Comparison of ENCODE assay signal across 18 mouse cellular contexts in the genomic region with DNA sequence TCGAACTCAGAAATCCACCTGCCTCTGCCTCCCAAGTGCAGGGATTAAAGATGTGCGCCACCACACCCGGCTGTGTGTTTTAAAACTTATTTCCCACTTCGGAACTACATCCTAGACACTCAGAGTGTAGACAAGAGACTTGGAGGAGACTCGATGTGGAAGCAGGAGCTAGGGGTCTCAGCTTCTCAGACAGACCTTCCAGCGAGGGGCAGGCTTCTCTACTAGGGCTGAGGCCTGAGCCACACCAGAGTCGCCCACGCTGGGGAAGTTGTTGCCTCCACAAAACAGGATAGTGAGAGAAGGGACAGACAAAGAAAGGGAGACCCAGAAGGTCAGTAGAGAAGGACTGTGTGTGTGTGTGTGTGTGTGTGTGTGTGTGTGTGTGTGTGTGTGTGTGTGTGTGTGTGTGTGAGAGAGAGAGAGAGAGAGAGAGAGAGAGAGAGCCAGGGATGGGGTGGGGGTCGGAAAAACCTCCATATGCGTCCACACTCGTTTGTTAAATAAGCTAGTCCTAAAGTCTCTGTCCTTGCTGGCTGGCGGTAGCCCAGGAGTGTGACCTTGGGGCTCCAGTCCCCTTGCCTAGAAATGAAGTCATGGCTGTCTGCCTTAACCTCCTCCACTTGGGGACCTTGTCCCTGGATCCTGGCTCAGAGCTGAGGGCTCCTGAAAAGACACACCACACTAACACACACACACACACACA. TPM values are rescaled to one million over a fixed set of nuclear protein-coding genes. Genes with fewer than 3 reads are reported as not detected.
DNase-seq lines count a peak whose midpoint lies in the region; ATAC-seq lines count a peak whose summit lies in the region.
"Had no signal": no experiment of that assay in that cellular context is flagged by ENCODE, and none has a peak within 500 bp of the region (broad histone marks: within the 10 kb centered on the region; RNA-seq: fewer than 3 reads in every experiment).

No protein-coding gene starts in this region.

- H3K9me3 ChIP-seq in hindbrain, embryonic 10.5 days: no peaks in the 10 kb centered on the region
- no peaks in the 10 kb centered on the region for H3K9me3 ChIP-seq in hindbrain, embryonic 14.5 days (ENCODE audit: control insufficient read depth, low read length)
- H3K9me3 ChIP-seq in limb, embryonic 10.5 days (replicated peaks): no peaks in the 10 kb centered on the region
- H3K9me3 ChIP-seq: limb, embryonic 15.5 days had no signal

- peak; percentile 81 to 86 for DNase-seq in adrenal gland, adult (ENCODE audit: inconsistent age in 2 of 2, low spot score in 1 of 2)
- DNase-seq in adrenal gland, postnatal 4 days (ENCODE audit: low spot score in 2 of 2): no peak
- DNase-seq in hindbrain, embryonic 10.5 days (ENCODE audit: low spot score): no peak
- DNase-seq in hindbrain, embryonic 14.5 days (ENCODE audit: low spot score): no peak
- DNase-seq in ovary, postnatal 36 days (ENCODE audit: low spot score): peak; percentile 55
- no peak for DNase-seq in ovary, postnatal 14 days (ENCODE audit: low spot score)
- no peak for DNase-seq in limb, embryonic 10.5 days (ENCODE audit: low spot score)
- no peak for DNase-seq in thymus, postnatal 10 days (ENCODE audit: low spot score in 2 of 2)
- DNase-seq: cerebellum, adult 18-20 months; cerebellum, postnatal 36 days; kidney, adult 9 months; liver, postnatal 0 days; right cerebral cortex, postnatal 14 days had no signal

- H3K36me3 ChIP-seq in hindbrain, embryonic 10.5 days: no peaks in the 10 kb centered on the region
- H3K36me3 ChIP-seq in hindbrain, embryonic 14.5 days (replicated peaks; ENCODE audit: control insufficient read depth, insufficient read depth): no peaks in the 10 kb centered on the region
- no peaks in the 10 kb centered on the region for H3K36me3 ChIP-seq in limb, embryonic 10.5 days
- H3K36me3 ChIP-seq: limb, embryonic 15.5 days had no signal

- 64% methylated on average over 12 of the region's 12 CpGs for WGBS in hindbrain, embryonic 10.5 days
- 66% methylated on average over 11 of the region's 12 CpGs for WGBS in hindbrain, embryonic 14.5 days
- 64% methylated on average over 12 of the region's 12 CpGs for WGBS in limb, embryonic 10.5 days

- H3K4me1 ChIP-seq in hindbrain, embryonic 10.5 days (replicated peaks): peaks cover 78% of the 10 kb centered on the region
- H3K4me1 ChIP-seq in hindbrain, embryonic 14.5 days (replicated peaks; ENCODE audit: control insufficient read depth, insufficient read depth, low read length): 0 out of 2 replicates have a peak, but pooled peaks cover 7% of the 10 kb centered on the region
- peaks cover 66% of the 10 kb centered on the region for H3K4me1 ChIP-seq in limb, embryonic 10.5 days

- no peak overlapping the region for H3K4me3 ChIP-seq in hindbrain, embryonic 10.5 days
- no peak overlapping the region for H3K4me3 ChIP-seq in hindbrain, embryonic 14.5 days (replicated peaks; ENCODE audit: low read length)
- H3K4me3 ChIP-seq in limb, embryonic 10.5 days: no peak overlapping the region
- H3K4me3 ChIP-seq: limb, embryonic 15.5 days had no signal

- H3K9ac ChIP-seq in hindbrain, embryonic 14.5 days: no peak overlapping the region
- H3K9ac ChIP-seq: limb, embryonic 15.5 days; liver, postnatal 0 days had no signal

- H3K27ac ChIP-seq in hindbrain, embryonic 10.5 days: peak overlapping the region; percentile 46; the same call in 1 of the 2 replicates
- no peak overlapping the region for H3K27ac ChIP-seq in hindbrain, embryonic 14.5 days
- peak overlapping the region; percentile 50; the same call in 1 of the 2 replicates for H3K27ac ChIP-seq in limb, embryonic 10.5 days
- H3K27ac ChIP-seq: limb, embryonic 15.5 days; macrophage had no signal

- H3K27me3 ChIP-seq in hindbrain, embryonic 10.5 days (ENCODE audit: insufficient read depth, poor library complexity, severe bottlenecking): peaks cover 63% of the 10 kb centered on the region
- peaks cover 13% of the 10 kb centered on the region for H3K27me3 ChIP-seq in hindbrain, embryonic 14.5 days (ENCODE audit: control insufficient read depth, insufficient read depth, low read length)
- H3K27me3 ChIP-seq in limb, embryonic 10.5 days (ENCODE audit: low read depth, poor library complexity, severe bottlenecking): peaks cover 60% of the 10 kb centered on the region

- H3K4me2 ChIP-seq in hindbrain, embryonic 14.5 days (replicated peaks): no peak overlapping the region
- H3K4me2 ChIP-seq: limb, embryonic 15.5 days had no signal

- no peak for ATAC-seq in hindbrain, embryonic 14.5 days (ENCODE audit: low FRiP score)
- ATAC-seq: CD4-positive, CD25-positive, alpha-beta regulatory T cell, adult 4 months; forebrain, embryonic 14.5 days; liver, postnatal 0 days had no signal

RNA-seq across cellular contexts. Expression of gene Epha2, which starts 17.7 kb away (rescaled TPM):
- total RNA-seq in adrenal gland, postnatal 4 days (2021): 10 to 100 TPM; 19.0 to 21.5 TPM
- 3.3 and 4.4 TPM in 2 replicates for polyA plus RNA-seq in hindbrain, embryonic 10.5 days (2016; fragmentation: Nextera tagmentation; extraction: Ambion mirVana)
- polyA plus RNA-seq in hindbrain, embryonic 14.5 days (2014; fragmentation: Nextera tagmentation; extraction: Ambion mirVana): 0.64 and 0.95 TPM in 2 replicates
- polyA plus RNA-seq in limb, embryonic 10.5 days (2016; fragmentation: Nextera tagmentation; extraction: Ambion mirVana): 4.6 and 5.6 TPM in 2 replicates
- total RNA-seq: hematopoietic stem cell, adult 5-6 weeks had no signal

RNA-seq across cellular contexts. Expression of gene Arhgef19, which starts 44.0 kb away (rescaled TPM):
- 10 to 100 TPM; 37.5 to 39.2 TPM for total RNA-seq in adrenal gland, postnatal 4 days (2021)
- 1.7 and 4.3 TPM in 2 replicates for polyA plus RNA-seq in hindbrain, embryonic 10.5 days (2016; fragmentation: Nextera tagmentation; extraction: Ambion mirVana)
- polyA plus RNA-seq in hindbrain, embryonic 14.5 days (2014; fragmentation: Nextera tagmentation; extraction: Ambion mirVana): 0.78 and 1.1 TPM in 2 replicates
- polyA plus RNA-seq in limb, embryonic 10.5 days (2016; fragmentation: Nextera tagmentation; extraction: Ambion mirVana): 3.7 and 4.7 TPM in 2 replicates
- total RNA-seq: hematopoietic stem cell, adult 5-6 weeks had no signal
- polyA plus RNA-seq: CD4-positive, CD25-positive, alpha-beta regulatory T cell, adult 4 months; macrophage had no signal

Comparison
In these comparisons a context has a peak if more than half of its experiments do, and no peak if none do; other contexts are left out.
1. DNase-seq: peak in adrenal gland, adult (2 of 2) and ovary, postnatal 36 days (single experiment); none in adrenal gland, postnatal 4 days (0 of 2), hindbrain, embryonic 10.5 days (single experiment), hindbrain, embryonic 14.5 days (single experiment), ovary, postnatal 14 days (single experiment), limb, embryonic 10.5 days (single experiment) and thymus, postnatal 10 days (0 of 2).